Mouse (Mus musculus): ENCODE data around the gene Adm2. TPM values are rescaled to one million over a fixed set of nuclear protein-coding genes. Genes with fewer than 3 reads are reported as not detected.

Adm2 gene
- polyA plus RNA-seq, 1 experiment from 2014 or later: not detected

DNA sequence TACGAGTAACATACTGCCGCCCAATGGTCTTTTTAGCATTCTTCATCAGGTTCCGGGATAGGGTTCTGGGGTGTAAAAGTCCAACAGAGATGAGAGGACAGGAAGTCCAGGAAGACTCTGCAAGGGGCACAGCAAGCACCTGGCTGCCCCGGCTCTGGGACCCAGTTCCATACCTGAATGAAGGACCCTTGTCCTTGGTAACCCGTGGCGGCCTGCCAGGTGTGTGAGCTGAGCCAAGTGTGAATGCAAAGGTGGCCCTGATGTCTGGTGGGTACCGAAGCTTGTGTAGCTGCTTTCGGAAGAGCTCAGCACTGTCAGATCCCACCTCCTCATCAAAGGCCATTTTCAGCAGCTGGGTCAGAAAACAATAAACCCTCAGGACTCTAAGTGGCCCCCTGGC is 21.9 kb upstream of the Adm2 start:
- peaks cover 67% of the 10 kb centered on the region for H3K36me3 ChIP-seq (ENCODE audit: control insufficient read depth, insufficient read depth, low read length)
- no peak overlapping the region for H3K9ac ChIP-seq (replicated peaks; ENCODE audit: low read depth, low read length)
- WGBS: 95% methylated on average over 8 of the region's 8 CpGs
- no peak overlapping the region for H3K27ac ChIP-seq (ENCODE audit: low read length)
- no peaks in the 10 kb centered on the region for H3K4me1 ChIP-seq (ENCODE audit: control insufficient read depth, insufficient read depth, low read length)
- H3K4me3 ChIP-seq (ENCODE audit: low read depth, low read length): no peak overlapping the region
- ATAC-seq (ENCODE audit: insufficient number of reproducible peaks, insufficient read depth, low FRiP score, low read depth): no peak
- no peaks in the 10 kb centered on the region for H3K9me3 ChIP-seq (ENCODE audit: control insufficient read depth, low read depth, low read length)
- no peak overlapping the region for H3K4me2 ChIP-seq (replicated peaks; ENCODE audit: low read depth, low read length)
- H3K27me3 ChIP-seq (ENCODE audit: control insufficient read depth, insufficient read depth, low read length): no peaks in the 10 kb centered on the region

DNA sequence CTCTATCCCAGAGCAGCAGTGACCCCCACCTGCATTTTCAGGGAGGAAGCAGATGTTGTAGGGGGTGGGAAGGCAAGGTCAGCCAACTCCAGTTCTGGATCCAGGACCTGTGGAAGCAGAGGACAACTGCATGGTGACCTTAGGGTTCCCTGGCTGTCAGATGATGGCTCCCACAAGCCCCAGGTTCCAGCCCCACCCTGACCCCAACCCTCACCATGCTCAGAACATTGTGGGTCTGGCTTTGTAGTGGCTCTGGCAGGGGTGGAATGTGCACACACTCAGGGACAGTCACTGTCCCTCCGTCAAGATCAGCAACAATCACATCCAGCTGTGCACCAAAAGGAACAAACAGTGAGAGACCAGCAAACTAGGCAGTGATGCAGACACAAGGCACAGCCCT is 16.6 kb upstream of the Adm2 start:
- Histone ChIP-seq H3K27ac (ENCODE audit: low read length) (no peak overlapping the region), H3K27me3 (ENCODE audit: control insufficient read depth, insufficient read depth, low read length) (no peaks in the 10 kb centered on the region), H3K4me2 (replicated peaks; ENCODE audit: low read depth, low read length) (no peak overlapping the region), H3K4me1 (ENCODE audit: control insufficient read depth, insufficient read depth, low read length) (no peaks in the 10 kb centered on the region), H3K36me3 (ENCODE audit: control insufficient read depth, insufficient read depth, low read length) (peaks cover 53% of the 10 kb centered on the region), H3K9ac (replicated peaks; ENCODE audit: low read depth, low read length) (no peak overlapping the region), H3K9me3 (ENCODE audit: control insufficient read depth, low read depth, low read length) (no peaks in the 10 kb centered on the region), H3K4me3 (ENCODE audit: low read depth, low read length) (no peak overlapping the region)
- no peak for ATAC-seq (ENCODE audit: insufficient number of reproducible peaks, insufficient read depth, low FRiP score, low read depth)
- 79% methylated on average over 1 of the region's 1 CpGs for WGBS

DNA sequence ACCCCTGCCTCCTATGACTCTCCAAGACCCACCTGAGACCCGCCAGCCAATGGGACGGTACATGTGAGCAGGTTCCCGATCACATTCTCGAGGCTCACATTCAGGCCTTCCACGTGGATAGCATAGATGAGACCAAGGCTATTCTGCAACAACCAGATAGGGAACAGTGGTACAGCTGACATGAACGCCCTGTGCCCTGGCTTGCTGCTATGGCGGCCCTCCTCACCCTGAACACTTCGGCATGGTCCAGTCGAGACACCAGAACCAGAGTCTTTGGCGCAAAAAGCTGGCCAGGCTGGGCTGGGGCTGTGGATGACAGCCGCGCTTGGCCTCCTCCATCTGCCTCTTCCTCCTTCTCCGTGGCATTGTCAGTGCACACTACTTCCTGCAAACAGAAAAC is 15.1 kb upstream of the Adm2 start:
- Histone ChIP-seq H3K9ac (replicated peaks; ENCODE audit: low read depth, low read length) (no peak overlapping the region), H3K4me3 (ENCODE audit: low read depth, low read length) (no peak overlapping the region), H3K4me2 (replicated peaks; ENCODE audit: low read depth, low read length) (no peak overlapping the region), H3K4me1 (ENCODE audit: control insufficient read depth, insufficient read depth, low read length) (peaks cover 2% of the 10 kb centered on the region; the same call in 1 of the 2 replicates), H3K27me3 (ENCODE audit: control insufficient read depth, insufficient read depth, low read length) (no peaks in the 10 kb centered on the region), H3K36me3 (ENCODE audit: control insufficient read depth, insufficient read depth, low read length) (peaks cover 39% of the 10 kb centered on the region), H3K9me3 (ENCODE audit: control insufficient read depth, low read depth, low read length) (no peaks in the 10 kb centered on the region), H3K27ac (ENCODE audit: low read length) (no peak overlapping the region)
- WGBS: 91% methylated on average over 13 of the region's 13 CpGs
- ATAC-seq (ENCODE audit: insufficient number of reproducible peaks, insufficient read depth, low FRiP score, low read depth): no peak

DNA sequence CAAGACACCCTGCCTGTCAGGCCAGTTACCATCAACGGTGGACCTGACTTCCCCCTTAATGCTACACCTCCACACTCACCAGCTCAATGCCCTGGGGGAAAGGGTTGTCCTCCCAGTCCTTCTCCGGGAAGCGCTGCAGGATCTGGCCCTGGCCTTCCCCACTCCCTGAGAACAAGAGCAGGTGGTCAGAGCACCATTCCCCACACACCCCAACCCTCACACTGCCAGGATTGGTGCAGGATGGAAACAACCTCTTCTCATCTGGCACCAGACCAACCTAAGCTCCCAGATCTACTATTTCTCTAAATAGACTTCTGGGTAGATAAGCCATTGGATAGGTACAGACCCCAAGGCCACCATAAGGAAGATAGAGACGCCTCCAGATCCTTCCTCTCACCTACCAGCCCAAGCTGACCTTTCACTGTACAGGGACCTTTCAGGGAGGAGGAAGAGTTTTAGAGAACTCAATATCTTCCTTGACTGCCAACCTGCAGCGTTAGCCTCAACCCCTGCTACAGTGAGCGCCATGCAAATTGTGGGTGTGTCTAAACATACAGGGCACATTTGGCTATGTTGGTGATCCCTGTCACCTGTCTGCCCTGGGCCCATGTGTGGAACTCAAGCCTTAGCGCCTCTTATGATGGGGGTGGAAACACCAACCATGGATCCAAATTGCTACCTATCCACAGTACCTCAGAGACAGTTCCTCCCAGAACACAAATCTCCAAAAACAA is 13.9 kb upstream of the Adm2 start:
- H3K27me3 ChIP-seq (ENCODE audit: control insufficient read depth, insufficient read depth, low read length): no peaks in the 10 kb centered on the region
- H3K4me3 ChIP-seq (ENCODE audit: low read depth, low read length): no peak overlapping the region
- H3K27ac ChIP-seq (ENCODE audit: low read length): no peak overlapping the region
- H3K9me3 ChIP-seq (ENCODE audit: control insufficient read depth, low read depth, low read length): no peaks in the 10 kb centered on the region
- no peak overlapping the region for H3K9ac ChIP-seq (replicated peaks; ENCODE audit: low read depth, low read length)
- peaks cover 28% of the 10 kb centered on the region for H3K36me3 ChIP-seq (ENCODE audit: control insufficient read depth, insufficient read depth, low read length)
- no peak for ATAC-seq (ENCODE audit: insufficient number of reproducible peaks, insufficient read depth, low FRiP score, low read depth)
- H3K4me1 ChIP-seq (ENCODE audit: control insufficient read depth, insufficient read depth, low read length): peaks cover 13% of the 10 kb centered on the region; the same call in 1 of the 2 replicates
- H3K4me2 ChIP-seq (replicated peaks; ENCODE audit: low read depth, low read length): no peak overlapping the region
- WGBS: 80% methylated on average over 7 of the region's 7 CpGs

DNA sequence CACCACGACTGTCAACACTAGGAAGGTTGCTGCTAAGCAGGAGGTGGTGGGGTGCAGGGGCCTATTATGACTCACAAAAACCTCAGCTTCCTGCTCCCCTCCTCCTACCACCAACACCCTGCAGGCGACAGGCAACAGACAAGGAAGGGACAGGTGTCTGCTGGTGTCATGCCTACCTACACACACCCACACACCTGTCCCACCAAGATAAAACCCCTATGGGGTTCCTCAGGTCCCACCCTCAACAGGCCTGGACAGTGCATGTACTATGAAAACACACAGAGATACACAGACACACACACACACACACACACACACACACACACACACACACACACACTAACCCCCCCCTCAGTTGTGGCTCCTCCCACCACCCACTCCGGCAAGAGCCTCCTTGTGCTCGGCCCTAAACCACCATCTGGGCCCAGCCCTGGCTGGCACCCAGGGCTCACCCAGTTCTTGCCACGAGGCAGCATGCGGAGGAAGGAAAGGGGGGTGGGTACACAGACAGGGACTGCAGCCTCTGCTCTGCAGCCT is 12.5 kb upstream of the Adm2 start:
- H3K27ac ChIP-seq (ENCODE audit: low read length): no peak overlapping the region
- no peak overlapping the region for H3K9ac ChIP-seq (replicated peaks; ENCODE audit: low read depth, low read length)
- no peak overlapping the region for H3K4me3 ChIP-seq (ENCODE audit: low read depth, low read length)
- H3K27me3 ChIP-seq (ENCODE audit: control insufficient read depth, insufficient read depth, low read length): no peaks in the 10 kb centered on the region
- H3K36me3 ChIP-seq (ENCODE audit: control insufficient read depth, insufficient read depth, low read length): peaks cover 19% of the 10 kb centered on the region
- H3K4me2 ChIP-seq (replicated peaks; ENCODE audit: low read depth, low read length): no peak overlapping the region
- H3K9me3 ChIP-seq (ENCODE audit: control insufficient read depth, low read depth, low read length): no peaks in the 10 kb centered on the region
- 71% methylated on average over 6 of the region's 6 CpGs for WGBS
- peaks cover 21% of the 10 kb centered on the region for H3K4me1 ChIP-seq (ENCODE audit: control insufficient read depth, insufficient read depth, low read length)
- ATAC-seq (ENCODE audit: insufficient number of reproducible peaks, insufficient read depth, low FRiP score, low read depth): no peak

DNA sequence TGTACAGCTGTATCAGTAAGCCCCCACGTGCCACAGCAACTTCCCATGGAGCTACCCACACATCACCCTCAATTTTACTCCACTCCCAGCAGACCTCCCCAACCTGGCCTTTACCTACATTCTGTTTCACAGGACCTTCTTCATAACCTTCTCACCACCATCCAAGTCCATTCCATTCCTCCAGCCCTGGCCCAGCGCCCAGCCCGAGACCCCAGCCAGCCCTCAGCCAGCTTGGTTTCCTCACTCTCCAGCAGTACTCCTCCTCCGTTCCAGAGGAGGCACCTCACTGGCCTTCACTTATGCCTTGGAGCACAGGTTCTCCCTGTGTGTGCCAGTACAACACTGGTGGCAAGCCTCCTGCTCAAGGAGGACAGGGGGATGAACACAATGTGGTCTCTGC is 9.2 kb upstream of the Adm2 start:
- Histone ChIP-seq H3K27me3 (ENCODE audit: control insufficient read depth, insufficient read depth, low read length) (no peaks in the 10 kb centered on the region), H3K27ac (ENCODE audit: low read length) (no peak overlapping the region), H3K4me1 (ENCODE audit: control insufficient read depth, insufficient read depth, low read length) (peaks cover 21% of the 10 kb centered on the region), H3K36me3 (ENCODE audit: control insufficient read depth, insufficient read depth, low read length) (no peaks in the 10 kb centered on the region), H3K4me3 (ENCODE audit: low read depth, low read length) (no peak overlapping the region), H3K9ac (replicated peaks; ENCODE audit: low read depth, low read length) (no peak overlapping the region), H3K4me2 (replicated peaks; ENCODE audit: low read depth, low read length) (0 out of 2 replicates have a peak overlapping the region, but pooled peaks have one; percentile 75), H3K9me3 (ENCODE audit: control insufficient read depth, low read depth, low read length) (no peaks in the 10 kb centered on the region)
- 55% methylated on average over 4 of the region's 4 CpGs for WGBS
- ATAC-seq (ENCODE audit: insufficient number of reproducible peaks, insufficient read depth, low FRiP score, low read depth): no peak

DNA sequence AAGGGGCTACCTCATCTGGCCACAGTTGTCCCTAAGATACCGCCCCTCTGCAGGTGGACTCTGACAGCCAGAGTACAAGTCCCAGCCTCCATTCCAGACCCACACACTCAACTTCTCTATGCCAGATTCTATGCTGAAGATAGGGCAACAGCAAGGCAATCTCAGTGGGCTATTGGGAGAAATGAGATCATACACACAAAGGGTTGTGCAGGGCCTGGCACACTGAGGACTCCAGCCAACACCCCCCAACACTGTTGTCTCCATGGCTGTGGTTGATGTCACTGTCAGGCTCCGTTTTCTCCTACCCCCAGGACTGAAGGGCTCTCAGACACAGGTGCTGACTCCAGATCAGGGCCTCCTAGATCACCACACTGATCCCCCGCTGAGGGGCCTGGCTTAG is 8.4 kb upstream of the Adm2 start:
- ATAC-seq (ENCODE audit: insufficient number of reproducible peaks, insufficient read depth, low FRiP score, low read depth): no peak
- WGBS: 30% methylated on average over 3 of the region's 3 CpGs
- Histone ChIP-seq H3K9ac (replicated peaks; ENCODE audit: low read depth, low read length) (peak overlapping the region; percentile 87), H3K4me1 (ENCODE audit: control insufficient read depth, insufficient read depth, low read length) (peaks cover 21% of the 10 kb centered on the region), H3K36me3 (ENCODE audit: control insufficient read depth, insufficient read depth, low read length) (no peaks in the 10 kb centered on the region), H3K4me3 (ENCODE audit: low read depth, low read length) (peak overlapping the region; percentile 98), H3K4me2 (replicated peaks; ENCODE audit: low read depth, low read length) (peak overlapping the region; percentile 75), H3K27me3 (ENCODE audit: control insufficient read depth, insufficient read depth, low read length) (no peaks in the 10 kb centered on the region), H3K9me3 (ENCODE audit: control insufficient read depth, low read depth, low read length) (no peaks in the 10 kb centered on the region), H3K27ac (ENCODE audit: low read length) (no peak overlapping the region)

DNA sequence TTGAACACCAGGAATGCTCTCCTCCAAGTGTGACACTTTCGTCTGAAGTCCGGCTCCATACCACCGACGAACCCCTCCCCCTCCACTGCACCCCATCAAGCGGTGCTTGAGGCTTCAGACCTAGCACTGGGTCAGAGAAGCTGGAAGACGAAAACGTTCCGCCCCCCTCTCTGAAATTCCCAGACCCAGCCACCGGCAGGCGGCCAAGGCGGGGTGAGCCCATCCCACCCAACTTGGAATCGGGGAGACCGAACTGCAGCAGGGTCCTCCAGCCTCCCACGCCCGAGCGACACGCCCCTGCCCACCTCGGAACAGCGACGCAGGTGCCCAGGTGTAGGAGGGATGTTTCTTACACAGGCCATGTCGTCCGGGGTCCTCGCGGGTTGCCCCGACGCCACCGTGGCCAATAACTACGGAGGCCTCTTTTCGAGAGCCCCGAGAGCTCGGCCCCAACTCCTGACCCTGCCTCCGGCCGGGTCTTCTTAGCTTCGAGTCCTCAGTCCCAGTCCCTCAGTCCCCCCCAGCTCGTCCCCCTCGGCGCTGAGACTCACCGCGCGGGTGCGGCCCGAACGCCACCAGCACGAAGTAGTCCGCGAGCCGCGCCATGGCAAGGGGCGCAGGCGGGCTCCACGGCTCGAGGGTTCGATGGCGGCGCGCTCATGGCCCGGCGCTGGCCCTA is 7.9 kb upstream of the Adm2 start:
- peak; percentile 46; the same call in 1 of the 2 replicates for ATAC-seq (ENCODE audit: insufficient number of reproducible peaks, insufficient read depth, low FRiP score, low read depth)
- Histone ChIP-seq H3K9me3 (ENCODE audit: control insufficient read depth, low read depth, low read length) (no peaks in the 10 kb centered on the region), H3K36me3 (ENCODE audit: control insufficient read depth, insufficient read depth, low read length) (no peaks in the 10 kb centered on the region), H3K9ac (replicated peaks; ENCODE audit: low read depth, low read length) (peak overlapping the region; percentile 87), H3K27me3 (ENCODE audit: control insufficient read depth, insufficient read depth, low read length) (no peaks in the 10 kb centered on the region), H3K4me2 (replicated peaks; ENCODE audit: low read depth, low read length) (peak overlapping the region; percentile 75), H3K4me1 (ENCODE audit: control insufficient read depth, insufficient read depth, low read length) (peaks cover 21% of the 10 kb centered on the region), H3K4me3 (ENCODE audit: low read depth, low read length) (peak overlapping the region; percentile 98), H3K27ac (ENCODE audit: low read length) (no peak overlapping the region)
- WGBS: under 1% methylated on average over 58 of the region's 58 CpGs

All from stomach, embryonic 14.5 days (tissue).